Mouse (Mus musculus): ENCODE data around the gene Arhgap44.

GRCm38 (mm10) chr11:65126566-65126965 lies 36.2 kb downstream of the Arhgap44 start:
- no peak for TF ChIP-seq POLR2A (IDR thresholded peaks at IDR 0.05; ENCODE audit: borderline replicate concordance, insufficient read depth, low read length)
- no peak for TF ChIP-seq CTCF (IDR thresholded peaks at IDR 0.05; ENCODE audit: borderline replicate concordance, insufficient read depth, low read depth, low read length)
